Mouse (Mus musculus) E14TG2a.4 (cell line): Measurements from ENCODE around the gene Stk10.

Source experiments
- CTCF ChIP-seq: conservative IDR thresholded peaks from 2 replicates; pipeline ENCODE4 v1.5.1; 2014; ENCODE audit warnings: low read length
- NANOG ChIP-seq: IDR thresholded peaks from 2 replicates; pipeline ENCODE4 v1.6.1; 2014; ENCODE audit warnings: borderline replicate concordance, low read length, mixed read lengths
- POU5F1 ChIP-seq: IDR thresholded peaks from 2 replicates; pipeline ENCODE4 v1.6.1; 2014; ENCODE audit warnings: low read length, borderline replicate concordance

DNA sequence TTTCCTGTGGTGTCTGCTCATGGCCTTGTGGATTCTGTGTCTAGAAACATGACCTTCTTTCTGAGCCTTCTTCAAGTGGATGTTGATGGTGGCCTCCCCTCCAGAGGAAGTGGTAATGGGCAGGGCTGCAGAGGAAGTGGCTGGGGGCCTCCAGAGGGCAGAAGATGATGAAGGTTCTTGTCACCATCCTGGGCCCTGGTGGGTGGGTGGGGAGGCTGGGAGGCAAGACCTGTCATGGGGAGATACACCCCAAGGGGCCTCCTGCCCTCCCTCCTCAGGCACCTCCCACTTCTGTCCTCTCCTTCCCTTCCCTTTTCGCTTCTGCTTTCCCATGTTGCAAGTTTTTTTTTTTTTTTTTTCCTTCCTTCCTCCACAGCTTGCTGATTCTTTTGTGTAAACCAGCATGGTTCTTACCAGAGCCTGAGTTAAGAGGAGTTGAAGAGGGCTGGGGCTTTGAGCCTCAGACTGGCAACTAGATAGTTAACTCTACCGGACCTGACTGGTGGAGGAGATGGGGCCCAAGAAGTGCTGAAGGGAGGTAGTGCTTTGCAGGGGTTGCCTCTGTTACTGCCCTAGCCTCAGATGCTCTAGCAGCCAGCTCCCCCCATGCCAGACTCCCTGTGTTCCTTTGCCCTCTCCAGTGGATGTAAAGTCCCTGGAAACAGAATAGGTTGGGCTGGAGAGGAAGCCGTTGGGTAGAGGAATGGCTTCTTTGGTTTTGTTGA is 9.7 kb downstream of the Stk10 start:
- TF ChIP-seq CTCF (no peak), NANOG (no peak), POU5F1 (no peak)
